Mouse (Mus musculus) liver, adult 2 months (tissue): Measurements from ENCODE around the gene Dnah8.

Experiments used
- CTCF ChIP-seq: fragments of 200-500 bp; IDR thresholded peaks from 2 replicates; pipeline ENCODE4 v1.5.1; 2011; ENCODE audit warnings: low read depth, low read length, control low read depth
- POLR2A ChIP-seq: fragments of 200-500 bp; IDR thresholded peaks from 2 replicates; pipeline ENCODE4 v1.6.1; 2011; ENCODE audit warnings: low read length, control low read depth; ENCODE audit not compliant: insufficient read depth; ENCODE audit errors: extremely low read depth

DNA sequence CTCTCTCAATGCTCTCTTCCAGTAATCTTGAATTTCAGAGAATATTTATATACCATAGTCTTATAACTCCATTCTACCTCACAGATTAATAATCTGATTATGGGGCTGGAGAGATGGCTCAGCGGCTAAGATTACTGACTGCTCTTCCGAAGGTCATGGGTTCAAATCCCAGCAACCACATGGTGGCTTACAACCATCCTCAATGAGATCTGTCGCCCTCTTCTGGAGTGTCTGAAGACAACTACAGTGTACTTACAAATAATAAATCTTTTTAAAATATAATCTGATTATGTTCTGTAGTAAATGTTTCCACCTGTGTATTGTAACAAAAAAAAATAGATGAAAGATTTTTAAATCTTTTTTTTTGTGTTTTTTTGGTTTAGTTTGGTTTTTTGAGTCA lies 41.8 kb upstream of the Dnah8 start:
- TF ChIP-seq POLR2A: no peak
- no peak for TF ChIP-seq CTCF
